Mouse (Mus musculus): Measurements from ENCODE around the gene Ktn1.

- no peak for TF ChIP-seq GATA1 (IDR thresholded peaks at IDR 0.05; ENCODE audit: borderline replicate concordance, low read length)
- no peak for TF ChIP-seq FLI1 (IDR thresholded peaks at IDR 0.05; ENCODE audit: low read length)
These were observed 2.0 kb upstream of the Ktn1 start for GRCm38 (mm10) chr14:47646246-47646645.

Data from megakaryocyte, embryonic 14.5 days (primary cell).